ENCODE assay signal across 32 mouse cellular contexts in the genomic region with DNA sequence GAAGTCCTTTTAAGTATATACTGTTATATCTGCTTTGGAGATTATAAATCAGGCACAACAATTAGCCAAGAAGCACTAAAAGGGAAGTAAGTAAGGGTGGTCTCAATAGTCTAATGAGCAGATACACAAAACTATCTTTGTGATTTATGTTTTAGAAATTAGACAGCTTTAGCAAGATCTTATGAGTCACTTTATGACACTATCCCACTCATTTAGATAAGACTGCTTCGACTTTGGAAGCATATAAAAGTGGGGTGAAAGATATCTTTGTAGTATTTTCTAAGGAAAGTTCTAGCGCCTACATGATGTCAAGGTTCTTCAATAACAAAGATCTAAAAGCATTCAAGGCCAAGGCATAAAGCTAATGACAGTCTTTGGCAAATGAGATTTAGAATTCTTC.
"Had no signal": no experiment of that assay in that cellular context is flagged by ENCODE, and none has a peak within 500 bp of the region (broad histone marks: within the 10 kb centered on the region; RNA-seq: fewer than 3 reads in every experiment).

No protein-coding gene starts in this region.

- ATAC-seq: hindbrain, embryonic 16.5 days; hindbrain, postnatal 0 days had no signal

- H3K27me3 ChIP-seq: heart, embryonic 12.5 days; heart, embryonic 13.5 days; heart, embryonic 15.5 days; hindbrain, embryonic 12.5 days; hindbrain, embryonic 13.5 days; hindbrain, embryonic 15.5 days; kidney, embryonic 15.5 days had no signal

- DNase-seq: heart, adult 2 months; heart, postnatal 10 days; heart, postnatal 14 days; heart, postnatal 4 days; kidney, adult 11 months; kidney, adult 18-20 months; kidney, adult 2 months; kidney, adult 8-10 months; kidney, adult 9 months; kidney, postnatal 10 days; kidney, postnatal 14 days; kidney, postnatal 25 days; kidney, postnatal 36 days; kidney, postnatal 4 days; layer of hippocampus, adult 9-11 months; layer of hippocampus, postnatal 36 days had no signal

- H3K36me3 ChIP-seq: heart, embryonic 10.5 days; heart, embryonic 12.5 days; heart, embryonic 13.5 days; heart, embryonic 15.5 days; hindbrain, embryonic 10.5 days; hindbrain, embryonic 12.5 days; hindbrain, embryonic 13.5 days; hindbrain, embryonic 15.5 days; kidney, embryonic 15.5 days had no signal

- H3K9ac ChIP-seq: heart, embryonic 12.5 days; heart, embryonic 13.5 days; heart, embryonic 15.5 days; hindbrain, embryonic 12.5 days; hindbrain, embryonic 13.5 days; hindbrain, embryonic 14.5 days; hindbrain, embryonic 15.5 days; kidney, embryonic 15.5 days had no signal

- H3K27ac ChIP-seq: heart, adult 2 months; heart, embryonic 10.5 days; heart, embryonic 13.5 days; heart, embryonic 15.5 days; hindbrain, embryonic 10.5 days; hindbrain, embryonic 12.5 days; hindbrain, embryonic 13.5 days; hindbrain, embryonic 14.5 days; hindbrain, embryonic 15.5 days; hindbrain, postnatal 0 days; kidney, embryonic 15.5 days; kidney, postnatal 0 days; layer of hippocampus, adult 2 months; left cerebral cortex, adult 2 months had no signal

- H3K4me3 ChIP-seq: heart, adult 2 months; heart, embryonic 10.5 days; heart, embryonic 12.5 days; heart, embryonic 13.5 days; heart, embryonic 15.5 days; hindbrain, embryonic 10.5 days; hindbrain, embryonic 12.5 days; hindbrain, embryonic 13.5 days; hindbrain, embryonic 15.5 days; kidney, embryonic 15.5 days; layer of hippocampus, adult 2 months; left cerebral cortex, adult 2 months had no signal

- H3K9me3 ChIP-seq: heart, embryonic 10.5 days; heart, embryonic 13.5 days; heart, embryonic 15.5 days; hindbrain, embryonic 10.5 days; hindbrain, embryonic 12.5 days; hindbrain, embryonic 15.5 days; kidney, embryonic 15.5 days had no signal

- H3K4me1 ChIP-seq: heart, embryonic 10.5 days; heart, embryonic 13.5 days; heart, embryonic 15.5 days; hindbrain, embryonic 10.5 days; hindbrain, embryonic 12.5 days; hindbrain, embryonic 13.5 days; kidney, embryonic 15.5 days had no signal

- H3K4me2 ChIP-seq: heart, embryonic 11.5 days; heart, embryonic 12.5 days; heart, embryonic 13.5 days; heart, embryonic 15.5 days; hindbrain, embryonic 12.5 days; hindbrain, embryonic 13.5 days; hindbrain, embryonic 14.5 days; hindbrain, embryonic 15.5 days; kidney, embryonic 15.5 days had no signal
